Mouse (Mus musculus) midbrain, embryonic 15.5 days (tissue): ENCODE measurements around the gene Abcg8. TPM values are rescaled to one million over a fixed set of nuclear protein-coding genes. Genes with fewer than 3 reads are reported as not detected.
A peak's percentile ranks its signal among the peaks of the same experiment; 100 is the strongest.

Experiments used
- ATAC-seq: fragments of 200-750 bp; cut with Nextera tagmentation; replicated peaks from 2 replicates; pipeline ENCODE4 v1.8.0; 2017; ENCODE audit warnings: moderate TSS enrichment
- H3K27ac ChIP-seq: fragments of 300-500 bp; sonication (generic); 2 replicates; pipeline ENCODE4 v1.5.1; 2015; ENCODE audit warnings: mild to moderate bottlenecking, inconsistent platforms
- H3K27me3 ChIP-seq: fragments of 300-500 bp; sonication (generic); replicated peaks from 2 replicates; pipeline ENCODE4 v1.6.1; 2015; ENCODE audit warnings: inconsistent platforms
- H3K36me3 ChIP-seq: fragments of 300-500 bp; sonication (generic); replicated peaks from 2 replicates; pipeline ENCODE4 v1.6.1; 2015; ENCODE audit warnings: inconsistent platforms
- H3K4me1 ChIP-seq: fragments of 300-500 bp; sonication (generic); 2 replicates; pipeline ENCODE4 v1.6.1; 2015; ENCODE audit warnings: inconsistent platforms
- H3K4me2 ChIP-seq: fragments of 300-500 bp; sonication (generic); 2 replicates; pipeline ENCODE4 v1.6.1; 2015; ENCODE audit warnings: inconsistent platforms, mild to moderate bottlenecking, moderate library complexity
- H3K4me3 ChIP-seq: fragments of 300-500 bp; sonication (generic); 2 replicates; pipeline ENCODE4 v1.5.1; 2015; ENCODE audit warnings: mild to moderate bottlenecking, inconsistent platforms
- H3K9ac ChIP-seq: fragments of 300-500 bp; sonication (generic); 2 replicates; pipeline ENCODE4 v1.6.1; 2015; ENCODE audit warnings: mild to moderate bottlenecking, inconsistent platforms
- H3K9me3 ChIP-seq: fragments of 300-500 bp; sonication (generic); 2 replicates; pipeline ENCODE4 v1.6.1; 2016; ENCODE audit warnings: inconsistent platforms
- WGBS: fragments of 180-500 bp; shearing (Covaris S2); methylation state at CpG from one replicate; pipeline ENCODE4 v1.1.7; 2015; ENCODE audit warnings: mixed read lengths; 5-methylcytosine and 5-hydroxymethylcytosine counted together
- polyA plus RNA-seq: library from polyadenylated mRNA; unstranded; fragments of >200 nt; fragmentation: Nextera tagmentation; extraction: Ambion mirVana; gene quantifications from 2 replicates; pipeline ENCODE4 v1.2.1, GENCODE M21; 2015

The Abcg8 gene
- polyA plus RNA-seq, 1 experiment from 2014 or later: not detected

DNA sequence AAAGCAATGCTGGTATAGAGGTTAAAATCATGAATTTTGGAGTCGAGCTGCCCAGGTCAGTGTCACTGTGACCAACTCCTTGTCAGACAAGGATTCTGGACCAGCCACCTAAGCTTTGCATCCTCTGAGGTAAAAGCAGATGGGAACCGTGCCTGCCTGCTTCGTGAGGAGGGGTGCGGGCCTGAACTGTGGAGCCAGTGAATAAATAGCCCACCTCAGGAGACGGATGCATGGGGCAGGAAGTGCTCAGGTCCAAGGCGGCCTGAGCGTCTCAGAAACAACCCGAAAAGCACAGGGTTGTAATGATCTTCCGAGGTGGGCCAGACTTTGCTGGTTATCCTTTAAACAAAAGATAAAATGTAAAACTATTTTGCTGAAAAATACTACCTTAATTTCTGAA is 31.0 kb upstream of the Abcg8 start:
- Histone ChIP-seq H3K4me3 (no peak overlapping the region), H3K9ac (no peak overlapping the region), H3K4me1 (0 out of 2 replicates have a peak, but pooled peaks cover 3% of the 10 kb centered on the region), H3K4me2 (no peak overlapping the region), H3K36me3 (no peaks in the 10 kb centered on the region), H3K9me3 (no peaks in the 10 kb centered on the region), H3K27ac (no peak overlapping the region), H3K27me3 (no peaks in the 10 kb centered on the region)
- WGBS: 34% methylated on average over 9 of the region's 9 CpGs
- no peak for ATAC-seq

- Histone ChIP-seq H3K4me2 (no peak overlapping the region), H3K4me1 (0 out of 2 replicates have a peak, but pooled peaks cover 3% of the 10 kb centered on the region), H3K36me3 (no peaks in the 10 kb centered on the region), H3K27me3 (no peaks in the 10 kb centered on the region), H3K9ac (no peak overlapping the region), H3K9me3 (no peaks in the 10 kb centered on the region), H3K27ac (no peak overlapping the region), H3K4me3 (no peak overlapping the region)
- 16% methylated on average over 3 of the region's 7 CpGs for WGBS
- ATAC-seq: no peak
Observed at GRCm38 (mm10) chr17:84645894-84646293, 30.2 kb upstream of the Abcg8 start.

DNA sequence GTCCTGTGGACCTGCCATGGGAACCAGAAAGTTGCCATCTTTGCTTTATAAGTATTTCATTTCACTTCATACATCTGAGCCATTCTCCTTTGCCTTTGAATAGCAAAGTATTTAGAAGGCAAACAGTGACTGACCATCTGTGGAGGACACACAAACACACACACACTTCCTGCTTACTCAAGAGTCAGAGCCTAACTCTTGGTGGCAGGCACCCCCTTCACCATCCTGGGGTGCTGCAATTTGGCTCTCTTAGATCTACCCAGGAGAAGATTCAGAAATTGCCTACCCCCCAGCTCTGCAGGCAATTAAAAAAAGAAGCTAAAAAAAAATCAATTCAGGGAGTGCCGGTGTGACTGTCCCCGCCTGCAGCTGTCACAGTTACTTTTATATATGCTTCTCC is 29.6 kb upstream of the Abcg8 start:
- WGBS: 75% methylated on average over 2 of the region's 2 CpGs
- Histone ChIP-seq H3K9ac (no peak overlapping the region), H3K4me3 (no peak overlapping the region), H3K9me3 (no peaks in the 10 kb centered on the region), H3K27me3 (no peaks in the 10 kb centered on the region), H3K36me3 (no peaks in the 10 kb centered on the region), H3K4me1 (0 out of 2 replicates have a peak, but pooled peaks cover 3% of the 10 kb centered on the region), H3K4me2 (no peak overlapping the region), H3K27ac (no peak overlapping the region)
- no peak for ATAC-seq

- Histone ChIP-seq H3K4me3 (no peak overlapping the region), H3K27me3 (no peaks in the 10 kb centered on the region), H3K27ac (no peak overlapping the region), H3K9me3 (no peaks in the 10 kb centered on the region), H3K4me1 (0 out of 2 replicates have a peak, but pooled peaks cover 3% of the 10 kb centered on the region), H3K36me3 (no peaks in the 10 kb centered on the region), H3K9ac (no peak overlapping the region), H3K4me2 (no peak overlapping the region)
- ATAC-seq: no peak
- 79% methylated on average over 4 of the region's 4 CpGs for WGBS
Observed at GRCm38 (mm10) chr17:84647630-84648029, 28.5 kb upstream of the Abcg8 start.

DNA sequence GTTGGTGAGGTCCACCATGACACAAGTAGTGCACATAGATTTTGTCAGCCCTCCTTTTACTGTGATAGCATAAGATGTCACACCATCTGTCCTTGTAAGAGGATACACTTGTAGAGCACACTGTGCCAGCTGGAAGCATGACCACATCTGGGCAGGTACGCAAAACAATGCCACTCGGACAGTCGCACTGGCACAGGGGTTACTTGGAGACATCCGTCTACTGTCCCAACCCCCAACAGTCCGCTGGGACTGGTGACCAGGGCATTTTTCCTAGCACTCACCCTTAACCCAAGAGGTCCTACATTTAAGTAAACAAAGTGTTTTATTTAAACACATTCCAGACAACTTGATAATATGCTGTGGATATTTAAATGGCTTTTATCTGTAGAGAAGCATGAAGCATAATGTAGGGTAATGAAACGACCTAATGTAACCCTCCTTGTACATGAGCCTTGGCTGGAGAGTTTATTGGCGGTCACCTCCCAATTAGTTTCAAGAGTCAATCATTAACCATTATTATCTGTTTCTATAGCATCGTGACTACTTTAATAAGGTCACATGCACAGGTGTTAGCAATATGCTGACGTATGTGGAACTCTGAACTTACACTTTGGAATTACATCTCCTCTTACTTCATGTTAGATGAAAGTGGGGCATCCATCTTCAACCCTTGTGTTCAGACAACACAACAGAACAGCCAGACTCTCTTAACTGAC is 25.6 kb upstream of the Abcg8 start:
- no peaks in the 10 kb centered on the region for H3K36me3 ChIP-seq
- H3K27ac ChIP-seq: no peak overlapping the region
- no peaks in the 10 kb centered on the region for H3K4me1 ChIP-seq
- H3K9ac ChIP-seq: no peak overlapping the region
- WGBS: 89% methylated on average over 9 of the region's 9 CpGs
- no peak overlapping the region for H3K4me2 ChIP-seq
- no peaks in the 10 kb centered on the region for H3K9me3 ChIP-seq
- H3K4me3 ChIP-seq: no peak overlapping the region
- no peaks in the 10 kb centered on the region for H3K27me3 ChIP-seq
- no peak for ATAC-seq

- Histone ChIP-seq H3K36me3 (no peaks in the 10 kb centered on the region), H3K4me2 (no peak overlapping the region), H3K27me3 (no peaks in the 10 kb centered on the region), H3K4me1 (peaks cover 20% of the 10 kb centered on the region), H3K4me3 (no peak overlapping the region), H3K9me3 (no peaks in the 10 kb centered on the region), H3K27ac (no peak overlapping the region), H3K9ac (no peak overlapping the region)
- ATAC-seq: no peak
- WGBS: 93% methylated on average over 9 of the region's 9 CpGs
Observed at GRCm38 (mm10) chr17:84653544-84653943, 22.6 kb upstream of the Abcg8 start.

GRCm38 (mm10) chr17:84656205-84656604 is 19.9 kb upstream of the Abcg8 start:
- Histone ChIP-seq H3K4me3 (no peak overlapping the region), H3K27me3 (no peaks in the 10 kb centered on the region), H3K9me3 (no peaks in the 10 kb centered on the region), H3K9ac (no peak overlapping the region), H3K4me1 (peaks cover 20% of the 10 kb centered on the region), H3K27ac (peak overlapping the region; percentile 65), H3K4me2 (no peak overlapping the region), H3K36me3 (no peaks in the 10 kb centered on the region)
- peak; percentile 16; the same call in 1 of the 2 replicates for ATAC-seq
- WGBS: 62% methylated on average over 5 of the region's 5 CpGs

GRCm38 (mm10) chr17:84656653-84657421 is 19.3 kb upstream of the Abcg8 start:
- Histone ChIP-seq H3K9ac (no peak overlapping the region), H3K27me3 (no peaks in the 10 kb centered on the region), H3K4me2 (peak overlapping the region; percentile 6; the same call in 1 of the 2 replicates), H3K4me3 (no peak overlapping the region), H3K27ac (peak overlapping the region; percentile 65), H3K4me1 (peaks cover 20% of the 10 kb centered on the region), H3K9me3 (no peaks in the 10 kb centered on the region), H3K36me3 (no peaks in the 10 kb centered on the region)
- 47% methylated on average over 19 of the region's 19 CpGs for WGBS
- ATAC-seq: peak; percentile 76

DNA sequence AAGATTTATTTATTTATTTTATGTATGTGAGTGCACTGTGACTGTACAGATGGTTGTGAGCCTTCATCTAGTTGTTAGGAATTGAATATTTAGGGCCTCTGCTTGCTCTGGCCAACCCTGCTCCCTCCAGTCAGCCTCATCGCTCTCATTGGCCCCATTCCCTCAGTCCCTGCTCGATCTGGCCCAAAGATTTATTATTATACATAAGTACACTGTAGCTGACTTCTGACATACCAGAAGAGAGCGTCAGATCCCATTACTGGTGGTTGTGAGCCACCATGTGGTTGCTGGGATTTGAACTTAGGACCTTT is 18.7 kb upstream of the Abcg8 start:
- Histone ChIP-seq H3K36me3 (no peaks in the 10 kb centered on the region), H3K4me1 (peaks cover 20% of the 10 kb centered on the region), H3K9me3 (no peaks in the 10 kb centered on the region), H3K4me3 (no peak overlapping the region), H3K4me2 (0 out of 2 replicates have a peak overlapping the region, but pooled peaks have one; percentile 6), H3K9ac (no peak overlapping the region), H3K27me3 (no peaks in the 10 kb centered on the region), H3K27ac (peak overlapping the region; percentile 65; the same call in 1 of the 2 replicates)
- peak; percentile 57 for ATAC-seq
- 77% methylated on average over 3 of the region's 3 CpGs for WGBS

DNA sequence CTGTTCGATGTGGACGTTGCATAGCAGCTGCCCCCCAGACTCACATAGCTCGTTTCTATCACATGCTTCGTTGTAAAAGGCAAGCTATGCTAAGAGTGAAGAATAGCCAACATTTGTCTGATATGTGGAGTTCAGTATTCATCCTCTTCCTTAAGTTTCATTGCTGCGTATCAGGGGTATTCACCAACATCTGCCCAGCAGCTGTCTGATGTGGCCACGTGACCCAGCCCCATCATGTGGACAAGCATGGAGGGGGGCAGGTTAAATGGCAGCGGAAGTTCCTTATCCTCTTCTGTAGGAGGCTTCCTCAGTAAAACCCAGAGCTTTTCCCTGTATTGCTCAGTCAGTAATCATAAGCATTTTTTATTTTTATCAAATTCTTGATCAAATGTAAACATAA is 18.3 kb upstream of the Abcg8 start:
- H3K27ac ChIP-seq: peak overlapping the region; percentile 65; the same call in 1 of the 2 replicates
- WGBS: 80% methylated on average over 7 of the region's 7 CpGs

GRCm38 (mm10) chr17:84658195-84658594 is 17.9 kb upstream of the Abcg8 start:
- H3K36me3 ChIP-seq: no peaks in the 10 kb centered on the region
- H3K4me3 ChIP-seq: no peak overlapping the region
- 61% methylated on average over 5 of the region's 5 CpGs for WGBS
- no peak overlapping the region for H3K4me2 ChIP-seq
- no peaks in the 10 kb centered on the region for H3K9me3 ChIP-seq
- no peak overlapping the region for H3K9ac ChIP-seq
- H3K4me1 ChIP-seq: peaks cover 20% of the 10 kb centered on the region
- no peak for ATAC-seq
- H3K27me3 ChIP-seq: no peaks in the 10 kb centered on the region
- no peak overlapping the region for H3K27ac ChIP-seq

More for the DNA sequence above, 18.3 kb upstream of the Abcg8 start:
- Histone ChIP-seq H3K4me3 (no peak overlapping the region), H3K27me3 (no peaks in the 10 kb centered on the region), H3K9ac (no peak overlapping the region), H3K9me3 (no peaks in the 10 kb centered on the region), H3K4me1 (peaks cover 20% of the 10 kb centered on the region), H3K36me3 (no peaks in the 10 kb centered on the region), H3K4me2 (no peak overlapping the region)
- ATAC-seq: no peak

- ATAC-seq: no peak
- Histone ChIP-seq H3K9me3 (no peaks in the 10 kb centered on the region), H3K4me2 (no peak overlapping the region), H3K9ac (no peak overlapping the region), H3K36me3 (no peaks in the 10 kb centered on the region), H3K27ac (no peak overlapping the region), H3K27me3 (no peaks in the 10 kb centered on the region), H3K4me3 (no peak overlapping the region), H3K4me1 (peaks cover 20% of the 10 kb centered on the region)
- 83% methylated on average over 8 of the region's 8 CpGs for WGBS
Observed at GRCm38 (mm10) chr17:84658951-84659350, 17.2 kb upstream of the Abcg8 start.
